Mouse (Mus musculus) ES-CJ7 (cell line): ENCODE results near the gene Stau1.

Experiments
- DNase-seq: peaks from one replicate; pipeline ENCODE4 v3.0.0; 2011; ENCODE audit warnings: low read depth, low spot score

Gene Stau1

DNA sequence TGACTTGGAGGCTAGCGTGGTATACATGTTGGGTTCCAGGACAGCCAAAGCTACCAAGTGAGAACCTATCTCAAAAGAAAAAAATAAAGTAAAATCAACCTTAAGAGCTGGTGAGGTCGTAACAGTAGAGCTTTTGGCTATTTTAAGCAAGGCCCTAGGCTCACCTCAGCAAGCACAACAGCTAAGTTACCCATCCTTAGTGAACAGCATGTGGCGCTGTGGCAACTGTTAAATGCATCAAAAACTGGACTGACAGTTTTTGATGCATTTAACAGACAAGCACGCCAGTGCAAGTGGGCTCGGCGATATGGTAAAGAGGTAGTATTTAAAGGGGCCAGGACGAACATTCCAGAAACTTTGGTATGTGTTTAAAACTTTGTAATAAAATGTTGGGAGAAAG is 5.2 kb downstream of the Stau1 start:
- DNase-seq = no peak

DNA sequence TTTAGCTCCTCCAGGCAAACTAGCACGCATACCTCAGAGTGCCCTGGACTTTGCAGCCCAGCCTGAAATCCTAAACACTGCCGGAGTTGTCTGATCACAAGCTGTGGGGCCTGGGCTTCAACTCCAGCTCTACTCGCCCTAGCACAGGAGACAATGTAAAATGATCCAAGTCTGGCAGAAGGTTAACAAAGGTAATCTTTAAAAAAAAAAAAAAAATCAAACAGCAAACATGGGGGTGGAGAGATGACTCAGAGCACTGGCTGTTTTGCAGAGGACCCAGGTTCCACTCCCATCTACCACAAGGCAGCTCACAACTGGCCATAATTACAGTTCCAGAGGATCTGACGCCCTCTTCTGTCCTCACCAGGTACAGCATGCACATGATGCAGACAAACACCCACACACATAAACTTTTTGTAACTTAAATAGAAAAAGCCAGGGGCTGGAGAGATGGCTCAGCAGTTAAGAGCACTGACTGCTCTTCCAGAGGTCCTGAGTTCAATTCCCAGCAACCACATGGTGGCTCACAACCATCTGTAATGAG is 12.7 kb downstream of the Stau1 start:
- DNase-seq = peak; percentile 61

DNA sequence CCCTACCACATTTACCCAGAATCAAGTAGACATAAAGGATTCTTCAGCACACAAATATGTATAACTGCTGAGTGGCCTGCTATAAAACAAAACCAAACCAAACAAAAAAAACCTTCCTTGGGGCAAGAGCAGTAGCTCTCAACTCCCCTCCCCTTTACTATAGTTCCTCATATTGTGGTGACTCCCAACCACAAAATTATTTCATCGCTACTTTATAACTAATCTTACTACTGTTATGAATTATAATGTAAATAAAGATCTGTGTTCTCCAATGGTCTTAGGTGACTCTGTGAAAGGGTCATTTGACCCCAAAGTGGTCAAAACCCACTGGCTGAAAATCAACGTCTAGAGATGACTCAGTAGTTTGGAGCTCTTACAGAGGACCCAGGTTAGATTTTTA is 15.9 kb downstream of the Stau1 start:
- no peak for DNase-seq

GRCm38 (mm10) chr2:166977490-166977889 is 18.6 kb downstream of the Stau1 start:
- DNase-seq = no peak

- no peak for DNase-seq
These were observed 19.7 kb downstream of the Stau1 start for GRCm38 (mm10) chr2:166976356-166976755.

GRCm38 (mm10) chr2:166974177-166974872 is 21.8 kb downstream of the Stau1 start:
- DNase-seq = no peak

GRCm38 (mm10) chr2:166973153-166973552 is 22.9 kb downstream of the Stau1 start:
- DNase-seq = no peak

DNA sequence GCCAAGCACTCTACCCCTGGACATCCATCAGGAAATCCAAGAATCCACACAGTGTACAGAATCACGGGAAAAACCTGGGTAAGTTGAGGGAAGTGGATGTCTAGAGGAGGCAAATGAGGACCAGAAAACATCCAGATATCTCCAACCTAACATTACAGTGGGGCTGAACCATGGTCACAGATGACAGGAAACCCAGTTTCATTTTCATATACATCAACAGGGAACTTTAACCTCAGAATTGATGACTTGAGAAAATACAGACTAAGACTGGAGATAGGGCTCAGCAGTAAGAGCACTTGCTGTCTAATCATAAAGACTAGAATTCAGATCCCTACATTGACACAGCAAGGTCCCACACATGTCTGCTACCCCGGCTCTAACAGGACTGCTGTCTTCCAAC is 31.3 kb downstream of the Stau1 start:
- no peak for DNase-seq

GRCm38 (mm10) chr2:166963257-166963656 is 32.8 kb downstream of the Stau1 start:
- no peak for DNase-seq

DNA sequence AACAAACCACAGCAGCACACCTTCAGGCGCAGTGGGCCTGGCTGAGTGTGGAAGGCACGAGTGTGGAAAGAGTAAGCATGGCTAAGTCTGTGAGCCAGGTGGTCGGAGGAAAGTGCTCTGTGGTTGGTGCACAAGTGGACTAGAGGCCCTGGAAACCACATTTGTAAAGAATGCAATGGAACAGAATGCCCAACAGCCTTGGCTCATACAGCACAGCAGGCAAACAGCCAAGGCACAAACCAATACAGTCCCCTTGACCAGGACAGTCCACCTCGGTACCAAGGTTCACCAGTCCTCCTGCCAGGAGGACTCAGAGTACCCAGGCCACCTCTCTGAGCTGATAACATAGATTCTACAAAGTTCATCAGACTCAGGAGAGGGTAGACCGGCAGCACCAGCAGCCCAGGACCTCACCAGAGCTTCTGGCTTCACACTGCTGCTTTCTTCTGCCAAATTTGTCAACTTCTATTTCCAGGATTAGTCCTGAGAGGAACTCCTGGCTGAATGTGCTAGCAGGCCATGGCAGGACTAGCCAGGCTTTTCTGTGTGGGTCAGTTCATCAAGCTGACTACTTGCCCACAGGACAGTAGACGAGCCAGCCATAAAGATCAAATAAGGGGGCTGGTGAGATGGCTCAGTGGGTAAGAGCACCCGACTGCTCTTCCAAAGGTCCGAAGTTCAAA is 35.3 kb downstream of the Stau1 start:
- DNase-seq = no peak

DNA sequence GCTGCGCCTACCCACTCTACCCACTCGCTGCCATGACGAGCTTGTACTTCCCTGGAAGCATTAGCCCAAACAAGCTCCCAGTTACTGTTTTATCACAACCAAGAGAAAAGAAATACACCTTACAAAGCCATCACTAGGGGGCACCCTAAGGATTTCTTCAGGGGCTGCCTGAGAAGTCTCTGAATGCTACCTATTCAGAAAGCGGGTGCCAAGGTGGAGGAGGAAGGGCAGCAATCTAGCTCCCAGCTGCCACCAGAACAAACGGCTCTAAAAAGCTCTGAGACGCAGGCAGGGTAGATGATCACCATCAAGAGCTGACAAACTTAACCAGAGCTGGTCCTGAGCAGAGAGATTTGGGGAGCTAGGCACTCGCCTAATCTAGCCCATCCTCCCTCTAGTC is 39.3 kb downstream of the Stau1 start:
- DNase-seq = peak; percentile 75

GRCm38 (mm10) chr2:166952151-166952550 is 43.9 kb downstream of the Stau1 start:
- DNase-seq = no peak

GRCm38 (mm10) chr2:166950853-166951648 is 45.0 kb downstream of the Stau1 start:
- DNase-seq = no peak

GRCm38 (mm10) chr2:166948936-166949335 is 47.2 kb downstream of the Stau1 start:
- DNase-seq = no peak

DNA sequence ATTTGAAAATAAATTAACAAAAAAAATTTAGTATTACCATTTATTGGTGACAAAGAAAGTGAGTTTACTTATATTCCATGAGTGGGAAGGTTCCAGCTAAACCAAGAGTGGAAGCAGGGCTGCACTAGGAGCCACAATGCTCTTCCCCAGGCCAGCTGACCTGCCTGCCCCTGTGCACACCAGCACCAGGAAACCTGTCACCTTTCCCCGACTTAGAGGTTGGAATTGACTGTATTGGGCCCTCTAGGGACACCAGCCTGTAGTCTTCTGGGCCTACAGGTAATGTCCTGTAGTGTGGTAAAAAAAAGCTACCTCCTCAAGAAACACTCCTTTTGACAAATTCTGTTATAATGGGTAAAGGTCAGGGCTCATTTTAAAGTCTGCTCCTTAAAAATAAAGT is 47.9 kb downstream of the Stau1 start:
- DNase-seq = no peak

DNA sequence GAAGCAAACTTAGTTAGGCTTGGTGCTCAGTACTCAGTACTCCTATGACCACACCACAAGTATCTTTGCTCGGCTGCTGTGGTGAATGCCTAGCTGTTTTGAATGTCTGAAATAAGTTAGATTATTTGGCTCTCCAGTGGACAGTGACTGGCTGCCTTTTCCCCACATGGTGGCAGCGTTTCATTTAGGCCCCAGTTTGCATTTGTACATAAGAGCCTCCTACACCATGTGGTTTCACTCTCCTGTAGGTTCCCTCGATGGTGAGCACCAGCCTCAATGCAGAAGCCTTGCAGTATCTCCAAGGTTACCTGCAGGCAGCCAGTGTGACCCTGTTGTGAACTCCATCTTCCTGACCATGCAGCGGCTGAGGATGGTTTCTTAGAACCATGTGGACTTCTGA is 50.6 kb downstream of the Stau1 start:
- DNase-seq = peak; percentile 43

- DNase-seq = no peak
These were observed 51.8 kb downstream of the Stau1 start for GRCm38 (mm10) chr2:166944346-166944745.

DNA sequence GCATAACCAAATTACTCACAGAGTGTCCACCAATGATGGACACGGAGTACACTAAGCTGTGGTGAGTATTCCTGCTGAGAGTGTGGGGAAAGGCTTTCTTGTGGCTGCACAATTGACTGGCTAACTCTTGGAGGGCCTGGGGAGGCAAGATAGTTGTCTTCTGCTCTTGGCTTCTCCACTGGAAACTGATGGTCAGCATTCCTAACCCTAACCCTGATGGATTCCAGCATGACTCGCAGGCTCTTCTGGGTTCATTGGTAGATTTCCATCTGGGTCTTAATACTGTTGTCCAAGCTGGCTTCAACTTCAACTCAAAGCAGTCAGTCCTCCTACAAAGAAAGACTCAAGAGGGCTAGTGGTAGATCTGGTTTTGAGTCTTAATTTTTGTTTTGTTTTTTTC is 53.0 kb downstream of the Stau1 start:
- DNase-seq = no peak

GRCm38 (mm10) chr2:166936166-166936565 is 59.9 kb downstream of the Stau1 start:
- DNase-seq = no peak

DNA sequence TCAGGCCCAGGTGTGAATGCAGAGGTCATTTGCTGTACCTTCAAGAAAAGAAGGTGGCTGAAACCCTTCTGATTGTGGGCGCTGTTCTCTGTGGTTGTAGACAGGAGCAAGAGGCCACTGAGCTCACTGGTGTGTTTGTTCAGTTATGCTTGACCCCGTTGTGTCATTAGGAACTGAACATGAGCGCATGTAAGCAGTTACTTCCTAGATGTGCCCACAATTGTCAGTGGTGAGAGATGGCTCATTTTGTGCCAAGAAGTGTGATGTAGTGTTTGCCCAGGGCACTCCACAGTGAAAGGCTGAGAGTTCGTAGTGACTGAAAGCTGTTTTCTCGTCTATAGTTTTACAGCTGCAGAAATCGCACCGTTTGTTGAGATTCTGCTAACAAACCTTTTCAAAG is 60.5 kb downstream of the Stau1 start:
- DNase-seq = no peak

GRCm38 (mm10) chr2:166934416-166934815 is 61.7 kb downstream of the Stau1 start:
- no peak for DNase-seq

DNA sequence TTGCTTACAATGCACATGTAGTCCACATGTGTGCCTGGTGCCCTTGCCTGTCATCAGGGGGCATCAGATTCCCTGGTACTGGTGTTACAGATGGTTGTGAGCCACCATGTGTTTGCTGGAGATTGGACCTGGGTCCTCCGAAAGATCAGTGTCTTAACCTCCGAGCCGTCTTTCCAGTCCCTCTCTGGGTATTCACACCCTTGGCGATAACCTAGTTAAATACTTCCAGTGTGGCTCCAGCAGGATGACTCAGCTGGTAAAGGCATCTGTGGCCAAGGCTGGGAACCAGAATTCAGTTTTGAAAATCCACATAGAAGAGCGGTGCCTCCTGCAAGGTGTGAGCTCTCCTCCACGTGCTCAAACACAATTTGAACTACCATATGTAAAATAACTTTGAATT is 62.2 kb downstream of the Stau1 start:
- DNase-seq = no peak
